Mouse (Mus musculus): ENCODE measurements around the gene Mindy1.

GRCm38 (mm10) chr3:95301204-95301796 is 20.2 kb downstream of the Mindy1 start:
- no peak for TF ChIP-seq POLR2A (IDR thresholded peaks at IDR 0.05; ENCODE audit: low read depth, low read length)
- TF ChIP-seq CTCF (IDR thresholded peaks at IDR 0.05; ENCODE audit: extremely low read depth, insufficient read length, insufficient replicate concordance, low read depth, low read length): no peak
